Comparison of ENCODE assay signal across 21 mouse cellular contexts in genomic region chr7:90569130-90569529, GRCm38 (mm10).
DNase-seq lines count a peak whose midpoint lies in the region; ATAC-seq lines count a peak whose summit lies in the region.
"Had no signal": no experiment of that assay in that cellular context is flagged by ENCODE, and none has a peak within 500 bp of the region (broad histone marks: within the 10 kb centered on the region; RNA-seq: fewer than 3 reads in every experiment).

No protein-coding gene starts in this region.

- no peaks in the 10 kb centered on the region for H3K27me3 ChIP-seq in kidney, embryonic 14.5 days (ENCODE audit: control insufficient read depth, insufficient read depth, low read length)
- H3K27me3 ChIP-seq in embryonic facial prominence, embryonic 14.5 days (replicated peaks; ENCODE audit: control insufficient read depth, insufficient read depth, low read length): no peaks in the 10 kb centered on the region
- H3K27me3 ChIP-seq: CH12.LX; heart, embryonic 15.5 days; midbrain, embryonic 13.5 days had no signal

- no peaks in the 10 kb centered on the region for H3K36me3 ChIP-seq in kidney, embryonic 14.5 days (ENCODE audit: control insufficient read depth, insufficient read depth, low read length)
- no peaks in the 10 kb centered on the region for H3K36me3 ChIP-seq in embryonic facial prominence, embryonic 14.5 days (ENCODE audit: control insufficient read depth, insufficient read depth, low read length)
- H3K36me3 ChIP-seq: heart, embryonic 15.5 days; midbrain, embryonic 13.5 days had no signal

- H3K27ac ChIP-seq in kidney, embryonic 14.5 days (ENCODE audit: low read depth, low read length): no peak overlapping the region
- H3K27ac ChIP-seq in embryonic facial prominence, embryonic 14.5 days (replicated peaks; ENCODE audit: low read depth, low read length): no peak overlapping the region
- H3K27ac ChIP-seq: heart, embryonic 15.5 days; kidney, postnatal 0 days; macrophage; midbrain, embryonic 13.5 days; stomach, postnatal 0 days had no signal

- H3K9me3 ChIP-seq in kidney, embryonic 14.5 days (ENCODE audit: control insufficient read depth, low read length): no peaks in the 10 kb centered on the region
- H3K9me3 ChIP-seq in embryonic facial prominence, embryonic 14.5 days (ENCODE audit: control insufficient read depth, low read length): no peaks in the 10 kb centered on the region
- H3K9me3 ChIP-seq: heart, embryonic 15.5 days; midbrain, embryonic 13.5 days had no signal

- 42% methylated on average over 7 of the region's 7 CpGs for WGBS in kidney, embryonic 14.5 days
- 24% methylated on average over 7 of the region's 7 CpGs for WGBS in embryonic facial prominence, embryonic 14.5 days

- H3K4me3 ChIP-seq in kidney, embryonic 14.5 days (ENCODE audit: low read length): no peak overlapping the region
- H3K4me3 ChIP-seq in embryonic facial prominence, embryonic 14.5 days (ENCODE audit: low read depth, low read length): no peak overlapping the region
- H3K4me3 ChIP-seq: heart, embryonic 15.5 days; midbrain, embryonic 13.5 days had no signal

- no peak overlapping the region for H3K4me2 ChIP-seq in kidney, embryonic 14.5 days (replicated peaks; ENCODE audit: low read depth, low read length)
- no peak overlapping the region for H3K4me2 ChIP-seq in embryonic facial prominence, embryonic 14.5 days (ENCODE audit: low read depth, low read length)
- H3K4me2 ChIP-seq: heart, embryonic 15.5 days; midbrain, embryonic 13.5 days had no signal

- no peak for DNase-seq in kidney, postnatal 14 days
- DNase-seq in ES-CJ7 (ENCODE audit: low read depth, low spot score) (peak; percentile 78), ZHBTc4 (ENCODE audit: low read depth, low spot score) (peak; percentile 26)
- DNase-seq in embryonic facial prominence, embryonic 14.5 days (ENCODE audit: low spot score): peak; percentile 7
- no peak for DNase-seq in layer of hippocampus, postnatal 10 days (ENCODE audit: low spot score in 2 of 2)
- no peak for DNase-seq in right cerebral cortex, postnatal 25 days
- DNase-seq in Muller cell, postnatal 12 days (ENCODE audit: inconsistent ontology term): no peak
- DNase-seq: B cell, adult 2 months; cerebellum, adult 11-12 months; cerebellum, postnatal 10 days; forebrain, postnatal 0 days; gastrocnemius, postnatal 25 days; heart, postnatal 4 days had no signal

- H3K4me1 ChIP-seq in kidney, embryonic 14.5 days (ENCODE audit: control insufficient read depth, insufficient read depth, low read length): no peaks in the 10 kb centered on the region
- H3K4me1 ChIP-seq in embryonic facial prominence, embryonic 14.5 days (ENCODE audit: control insufficient read depth, insufficient read depth, low read length): no peaks in the 10 kb centered on the region
- H3K4me1 ChIP-seq: heart, embryonic 15.5 days had no signal

- peak; percentile 52; the same call in 1 of the 2 replicates for ATAC-seq in kidney, embryonic 14.5 days (ENCODE audit: low FRiP score, low TSS enrichment)
- ATAC-seq in embryonic facial prominence, embryonic 14.5 days (ENCODE audit: low read depth): no peak
- ATAC-seq: forebrain, postnatal 0 days; intestine, postnatal 0 days; midbrain, embryonic 13.5 days had no signal

- H3K9ac ChIP-seq in kidney, embryonic 14.5 days (ENCODE audit: low read depth, low read length): no peak overlapping the region
- H3K9ac ChIP-seq in embryonic facial prominence, embryonic 14.5 days (ENCODE audit: low read depth, low read length): no peak overlapping the region
- H3K9ac ChIP-seq: forebrain, postnatal 0 days; heart, embryonic 15.5 days; midbrain, embryonic 13.5 days had no signal

Comparison
In these comparisons a context has a peak if more than half of its experiments do, and no peak if none do; other contexts are left out.
1. DNase-seq: peak in ES-CJ7 (single experiment), ZHBTc4 (single experiment) and embryonic facial prominence, embryonic 14.5 days (single experiment); none in kidney, postnatal 14 days (single experiment), layer of hippocampus, postnatal 10 days (0 of 2), right cerebral cortex, postnatal 25 days (single experiment) and Muller cell, postnatal 12 days (single experiment).